Mouse (Mus musculus) megakaryocyte, embryonic 14.5 days (primary cell): ENCODE measurements at regions not wholly inside any gene's neighbourhood (a gene's known extent, or its start where the extent isn't known, plus 50 kb on each side); places are given as distances from the start of the nearest gene placed in this dataset.

Source experiments
- H3K27me3 ChIP-seq: replicated peaks from 2 replicates; pipeline ENCODE3; 2012; ENCODE audit warnings: inconsistent platforms
- H3K36me3 ChIP-seq: replicated peaks from 2 replicates; pipeline ENCODE3; 2012; ENCODE audit warnings: low read length, inconsistent platforms, mixed read lengths
- H3K4me1 ChIP-seq: 2 replicates; pipeline ENCODE4 v1.6.1; 2012; ENCODE audit warnings: inconsistent platforms
- H3K4me3 ChIP-seq: replicated peaks from 2 replicates; pipeline ENCODE3; 2012; ENCODE audit warnings: moderate library complexity, mild to moderate bottlenecking, inconsistent platforms
- H3K9me3 ChIP-seq: 2 replicates; pipeline ENCODE4 v1.6.1; 2012; ENCODE audit warnings: inconsistent platforms
- FLI1 ChIP-seq: IDR thresholded peaks from 2 replicates; pipeline ENCODE4 v1.6.1; 2012; ENCODE audit warnings: low read length, inconsistent platforms, mixed read lengths
- GATA1 ChIP-seq: IDR thresholded peaks from 3 replicates; pipeline ENCODE4 v1.6.1; 2012; ENCODE audit warnings: mixed read lengths, low read length, inconsistent platforms, borderline replicate concordance

GRCm38 (mm10) chr13:28870681-28871080 is 82.8 kb downstream of the Sox4 start:
- Histone ChIP-seq H3K9me3 (0 out of 2 replicates have a peak, but pooled peaks cover 5% of the 10 kb centered on the region), H3K36me3 (no peaks in the 10 kb centered on the region), H3K27me3 (peaks cover 4% of the 10 kb centered on the region), H3K4me1 (no peaks in the 10 kb centered on the region), H3K4me3 (no peak overlapping the region)
- TF ChIP-seq GATA1 (no peak), FLI1 (no peak)

DNA sequence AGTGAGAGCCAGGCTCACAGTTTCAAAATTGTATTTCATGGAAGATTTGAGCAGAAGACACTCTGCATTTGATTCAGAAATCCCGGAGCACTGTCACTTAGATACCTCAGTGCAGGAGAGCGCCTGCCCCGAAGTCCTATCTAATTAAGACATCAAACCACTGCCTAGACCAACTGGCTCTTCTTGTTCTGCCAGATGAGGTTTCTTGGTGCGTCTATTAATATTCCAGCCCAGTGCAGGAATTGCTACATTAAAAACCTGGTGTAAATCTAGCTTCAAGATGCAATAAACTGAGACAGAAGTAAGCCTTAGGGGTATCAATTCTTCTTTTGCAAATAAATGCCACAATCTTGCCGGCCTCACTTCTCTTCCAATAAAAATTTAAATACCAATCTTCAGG is 86.3 kb downstream of the Sox4 start:
- no peak for TF ChIP-seq GATA1
- no peak for TF ChIP-seq FLI1
- no peak overlapping the region for H3K4me3 ChIP-seq
- H3K9me3 ChIP-seq: peaks cover 8% of the 10 kb centered on the region; the same call in 1 of the 2 replicates
- H3K36me3 ChIP-seq: no peaks in the 10 kb centered on the region
- no peaks in the 10 kb centered on the region for H3K4me1 ChIP-seq
- H3K27me3 ChIP-seq: peaks cover 2% of the 10 kb centered on the region

DNA sequence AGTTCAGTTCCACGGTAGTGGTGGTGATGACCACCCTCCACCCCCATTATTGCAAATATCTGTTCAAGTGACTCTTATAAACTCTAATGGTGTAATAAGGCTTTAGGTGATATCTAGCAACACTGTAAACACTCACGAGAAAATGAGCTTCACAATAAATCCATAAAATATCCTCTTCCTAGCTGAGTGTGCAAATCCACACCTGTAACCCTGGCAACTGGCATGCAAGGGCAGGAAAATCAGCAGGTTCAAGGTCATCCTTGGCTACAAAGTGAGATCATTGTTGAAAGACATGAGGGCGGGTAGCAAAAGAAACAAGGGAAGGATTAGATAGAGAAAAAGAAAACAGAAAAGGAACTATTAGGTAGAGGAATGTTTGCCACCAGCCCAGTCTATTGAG is 86.8 kb downstream of the Sox4 start:
- TF ChIP-seq GATA1 (no peak), FLI1 (no peak)
- Histone ChIP-seq H3K4me1 (no peaks in the 10 kb centered on the region), H3K4me3 (no peak overlapping the region), H3K27me3 (peaks cover 2% of the 10 kb centered on the region), H3K36me3 (no peaks in the 10 kb centered on the region), H3K9me3 (peaks cover 8% of the 10 kb centered on the region; the same call in 1 of the 2 replicates)

DNA sequence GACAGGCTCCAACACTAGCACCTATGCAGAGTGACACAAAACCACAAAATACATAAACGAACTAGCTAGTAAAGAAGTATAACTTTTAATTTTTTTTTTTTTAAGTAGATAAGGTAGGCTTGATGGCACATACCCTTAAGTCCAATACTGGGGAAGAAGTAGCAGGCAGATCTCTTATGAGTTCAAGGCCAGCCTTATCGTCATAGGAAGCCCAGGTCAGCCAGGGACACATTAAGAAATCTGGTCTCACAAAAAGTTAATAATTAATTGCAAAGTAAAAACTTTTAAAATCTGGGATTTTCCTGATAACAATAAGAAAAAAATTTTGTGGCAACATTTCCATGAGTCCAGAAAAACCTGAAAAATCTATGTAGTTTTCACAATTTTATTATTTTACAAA is 92.9 kb downstream of the Sox4 start:
- H3K4me1 ChIP-seq: no peaks in the 10 kb centered on the region
- H3K4me3 ChIP-seq: no peak overlapping the region
- H3K27me3 ChIP-seq: no peaks in the 10 kb centered on the region
- no peaks in the 10 kb centered on the region for H3K36me3 ChIP-seq
- H3K9me3 ChIP-seq: peaks cover 3% of the 10 kb centered on the region; the same call in 1 of the 2 replicates
- TF ChIP-seq GATA1 (no peak), FLI1 (no peak)

DNA sequence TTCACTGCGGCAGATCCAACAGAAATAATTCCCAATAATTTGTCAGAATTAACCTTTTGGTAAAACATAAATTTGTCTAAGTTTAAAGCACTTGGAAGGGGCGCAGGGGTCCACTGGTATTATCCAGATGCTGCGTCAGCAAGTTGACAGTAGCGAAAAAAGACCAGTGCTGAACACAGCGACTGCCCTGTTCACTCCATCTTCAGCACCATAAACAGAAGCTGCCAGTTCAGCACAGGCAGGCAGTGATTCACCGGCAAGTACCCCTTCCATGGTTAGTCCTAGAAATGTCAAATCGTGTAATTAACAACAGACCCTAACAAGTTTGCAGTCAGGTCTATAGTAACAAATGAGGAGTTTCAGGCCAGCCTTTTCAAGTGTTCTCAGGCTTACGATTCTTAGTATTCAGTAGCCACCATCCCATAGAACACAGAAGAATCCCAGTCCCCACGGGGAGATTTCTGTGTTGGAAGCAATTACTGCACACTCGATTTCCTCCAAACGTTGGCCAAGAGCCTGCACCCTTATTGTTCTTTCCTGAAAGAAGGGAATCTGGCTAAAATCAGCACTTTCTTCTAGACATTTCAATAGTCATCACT is 93.6 kb downstream of the Sox4 start:
- no peak overlapping the region for H3K4me3 ChIP-seq
- no peak for TF ChIP-seq GATA1
- no peak for TF ChIP-seq FLI1
- no peaks in the 10 kb centered on the region for H3K36me3 ChIP-seq
- peaks cover 3% of the 10 kb centered on the region; the same call in 1 of the 2 replicates for H3K9me3 ChIP-seq
- no peaks in the 10 kb centered on the region for H3K27me3 ChIP-seq
- no peaks in the 10 kb centered on the region for H3K4me1 ChIP-seq

DNA sequence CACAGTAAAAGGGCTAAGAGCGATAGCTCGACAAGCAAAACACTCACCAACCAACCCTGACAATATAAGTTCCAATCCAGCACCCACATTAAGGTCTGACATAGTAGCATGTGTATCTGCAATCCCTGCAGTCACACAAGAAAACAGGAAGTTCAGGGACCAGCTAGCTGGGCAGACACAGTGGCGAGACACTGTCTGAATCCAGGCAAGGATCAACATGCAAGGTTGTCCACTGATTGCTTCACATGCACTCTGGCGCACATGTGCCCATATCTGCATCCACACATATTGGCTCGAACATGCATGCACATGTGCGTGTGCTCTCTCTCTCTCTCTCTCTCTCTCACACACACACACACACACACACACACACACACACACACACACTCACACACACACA is 95.5 kb downstream of the Sox4 start:
- H3K4me3 ChIP-seq: peak overlapping the region; percentile 57
- H3K36me3 ChIP-seq: no peaks in the 10 kb centered on the region
- no peaks in the 10 kb centered on the region for H3K4me1 ChIP-seq
- no peak for TF ChIP-seq GATA1
- no peak for TF ChIP-seq FLI1
- H3K9me3 ChIP-seq: peaks cover 8% of the 10 kb centered on the region
- H3K27me3 ChIP-seq: no peaks in the 10 kb centered on the region

- no peak for TF ChIP-seq FLI1
- no peak for TF ChIP-seq GATA1
- Histone ChIP-seq H3K9me3 (peaks cover 10% of the 10 kb centered on the region), H3K4me3 (no peak overlapping the region), H3K36me3 (no peaks in the 10 kb centered on the region), H3K4me1 (no peaks in the 10 kb centered on the region), H3K27me3 (no peaks in the 10 kb centered on the region)
Measured at GRCm38 (mm10) chr13:28857201-28857600, 96.3 kb downstream of the Sox4 start.

- TF ChIP-seq FLI1 (no peak), GATA1 (no peak)
- Histone ChIP-seq H3K4me1 (no peaks in the 10 kb centered on the region), H3K27me3 (no peaks in the 10 kb centered on the region), H3K36me3 (no peaks in the 10 kb centered on the region), H3K9me3 (peaks cover 10% of the 10 kb centered on the region), H3K4me3 (no peak overlapping the region)
Measured at GRCm38 (mm10) chr13:28856472-28856871, 97.0 kb downstream of the Sox4 start.

GRCm38 (mm10) chr13:28854247-28854646 is 99.3 kb downstream of the Sox4 start:
- no peaks in the 10 kb centered on the region for H3K36me3 ChIP-seq
- H3K4me3 ChIP-seq: no peak overlapping the region
- no peaks in the 10 kb centered on the region for H3K27me3 ChIP-seq
- H3K4me1 ChIP-seq: no peaks in the 10 kb centered on the region
- TF ChIP-seq FLI1 (no peak), GATA1 (no peak)
- peaks cover 10% of the 10 kb centered on the region for H3K9me3 ChIP-seq

GRCm38 (mm10) chr13:28848305-28848704 is 105.2 kb downstream of the Sox4 start:
- Histone ChIP-seq H3K4me3 (no peak overlapping the region), H3K27me3 (peaks cover 4% of the 10 kb centered on the region), H3K9me3 (peaks cover 5% of the 10 kb centered on the region), H3K4me1 (0 out of 2 replicates have a peak, but pooled peaks cover 3% of the 10 kb centered on the region), H3K36me3 (no peaks in the 10 kb centered on the region)
- TF ChIP-seq GATA1 (no peak), FLI1 (no peak)

- Histone ChIP-seq H3K36me3 (no peaks in the 10 kb centered on the region), H3K4me3 (no peak overlapping the region), H3K4me1 (peaks cover 8% of the 10 kb centered on the region), H3K27me3 (peaks cover 4% of the 10 kb centered on the region), H3K9me3 (no peaks in the 10 kb centered on the region)
- TF ChIP-seq FLI1: no peak
- TF ChIP-seq GATA1: no peak
Measured at GRCm38 (mm10) chr13:28847478-28847877, 106.0 kb downstream of the Sox4 start.
